Mouse (Mus musculus): ENCODE measurements around the gene Lect2.

The Lect2 gene

DNA sequence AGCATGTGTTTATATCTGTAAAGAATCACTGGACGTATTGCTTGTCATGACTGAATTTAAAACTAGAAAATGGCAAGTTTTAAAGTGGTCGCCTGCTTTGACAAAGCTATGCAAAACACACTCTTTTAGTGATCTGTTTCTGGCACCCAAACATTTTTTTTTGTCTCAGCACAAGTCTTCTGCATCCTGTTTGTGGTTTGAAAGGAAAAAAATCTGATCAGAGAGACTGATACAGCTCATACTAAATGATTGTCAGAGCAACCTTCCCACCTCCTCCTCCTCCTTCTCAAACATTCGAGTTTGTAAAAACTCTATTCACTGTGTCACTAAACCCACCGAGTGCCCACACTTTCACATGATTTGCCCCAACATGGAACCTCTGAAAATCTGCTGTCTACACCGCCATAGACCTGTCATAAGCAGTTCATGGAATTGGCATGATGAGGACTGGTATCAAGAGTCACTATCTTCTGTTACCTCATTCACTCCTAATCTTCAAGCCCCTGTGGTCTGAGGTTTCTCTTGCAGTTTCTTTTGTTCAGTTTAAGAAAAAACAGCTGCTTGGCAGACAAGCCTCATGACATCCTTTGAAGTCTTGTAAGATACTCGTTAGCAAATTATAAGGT, 41.3 kb downstream of the Lect2 start:
- DNase-seq (ENCODE audit: low read depth, low spot score) = no peak

DNA sequence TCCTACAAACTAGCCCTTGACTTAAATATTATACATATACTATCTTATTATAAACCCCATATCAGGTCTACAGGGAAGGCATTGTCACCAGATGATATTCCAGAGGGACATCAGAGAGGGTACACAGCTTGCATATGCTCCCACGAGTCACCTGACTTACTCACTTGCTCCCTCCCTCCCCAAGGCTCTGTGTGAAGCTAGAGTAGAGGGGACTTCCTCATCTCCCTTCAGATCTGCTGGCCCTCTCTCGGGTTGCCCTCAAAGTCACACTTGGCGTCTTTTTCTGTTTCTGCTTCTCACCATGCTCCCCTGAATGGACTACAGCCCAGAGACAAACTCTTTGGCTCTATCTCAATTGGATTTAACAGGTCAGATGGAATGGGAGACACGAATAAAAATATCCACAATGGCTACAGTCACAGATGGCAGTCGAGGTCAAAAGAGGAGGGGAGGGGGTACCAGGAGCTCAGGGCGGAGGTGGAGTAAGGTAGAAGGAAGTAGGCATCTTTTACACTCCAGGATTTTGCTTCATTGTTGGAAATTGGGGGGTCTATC, 46.4 kb downstream of the Lect2 start:
- no peak for DNase-seq (ENCODE audit: low read depth, low spot score)

DNA sequence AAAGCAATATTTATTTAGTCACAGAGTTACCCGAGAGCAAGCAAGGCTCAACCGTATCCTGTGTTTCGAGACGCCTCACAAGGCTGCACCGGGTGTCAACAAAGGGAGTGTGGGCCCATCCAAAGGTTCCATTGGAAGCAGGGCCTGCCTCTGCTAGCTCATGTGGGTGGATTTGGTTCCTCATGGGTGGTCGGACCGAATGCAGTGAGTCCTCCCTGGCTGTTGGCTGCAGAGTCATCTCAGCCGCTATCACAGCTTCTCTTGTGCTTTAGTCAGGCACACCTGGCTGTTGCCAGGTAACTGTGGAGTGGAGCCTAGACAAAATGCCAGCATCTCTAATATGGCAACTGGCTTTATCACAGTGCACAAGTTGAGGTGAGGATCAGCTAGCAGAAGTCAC, 47.7 kb downstream of the Lect2 start:
- DNase-seq (ENCODE audit: low read depth, low spot score) = no peak

DNA sequence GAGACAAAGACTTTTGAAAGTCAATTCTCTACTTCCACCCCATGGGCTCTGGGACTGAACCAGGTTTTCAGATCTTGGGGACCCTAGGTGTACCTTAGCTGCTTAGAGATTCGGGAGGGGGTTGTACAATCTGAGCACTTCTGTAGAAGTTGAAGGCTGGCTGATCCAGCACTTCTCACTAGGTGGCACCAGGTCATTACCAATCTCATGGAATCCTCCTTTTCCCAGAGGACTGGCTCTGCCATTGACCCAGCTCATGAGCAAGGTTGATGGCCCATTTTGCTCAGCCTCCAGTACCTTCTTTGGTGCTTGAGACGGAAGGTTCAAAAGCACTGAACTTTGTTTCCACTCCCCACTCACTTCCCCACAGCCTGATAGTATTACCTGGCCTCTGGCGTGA, 48.2 kb downstream of the Lect2 start:
- DNase-seq (ENCODE audit: low read depth, low spot score) = no peak

DNA sequence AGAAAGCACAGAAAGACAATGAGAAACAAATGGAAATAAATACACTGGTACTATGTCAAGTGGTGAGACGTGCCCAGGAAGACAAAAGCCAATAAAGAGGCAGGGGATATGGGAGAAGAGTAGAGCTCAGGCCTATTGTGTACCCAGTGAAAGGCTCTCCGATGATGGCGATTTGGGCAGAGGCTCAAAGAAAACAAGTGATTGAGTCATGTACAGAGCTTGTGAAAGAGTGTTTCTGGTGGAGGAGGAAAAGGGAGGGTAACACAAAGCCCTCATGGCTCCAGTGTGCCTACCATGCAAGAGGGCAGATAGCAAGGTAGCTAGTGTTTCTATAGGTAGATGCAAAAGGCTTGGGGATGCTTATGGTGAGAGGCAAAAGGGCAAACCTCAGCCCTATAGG, 53.9 kb downstream of the Lect2 start:
- no peak for DNase-seq (ENCODE audit: low read depth, low spot score)

Data from WW6 (cell line).